Mouse (Mus musculus): ENCODE data around the gene Dnm3. TPM values are rescaled to one million over a fixed set of nuclear protein-coding genes. Genes with fewer than 3 reads are reported as not detected.

The Dnm3 gene
- polyA plus RNA-seq, 1 experiment, result 3.0 TPM

GRCm38 (mm10) chr1:162206998-162207707, 270.7 kb downstream of the Dnm3 start:
- TF ChIP-seq E2F4 (IDR thresholded peaks at IDR 0.05; ENCODE audit: insufficient read depth), result no peak
- Histone ChIP-seq H3K4me3 (peak overlapping the region; percentile 4), H3ac (ENCODE audit: control insufficient read depth, insufficient read length) (no peak overlapping the region), H3K27me3 (ENCODE audit: control insufficient read depth, insufficient read depth, insufficient read length) (no peaks in the 10 kb centered on the region), H3K36me3 (ENCODE audit: control insufficient read depth, insufficient read depth) (no peaks in the 10 kb centered on the region), H3K4me2 (ENCODE audit: low read depth) (peak overlapping the region; percentile 82), H3K79me2 (ENCODE audit: control insufficient read depth, insufficient read depth) (no peaks in the 10 kb centered on the region)

DNA sequence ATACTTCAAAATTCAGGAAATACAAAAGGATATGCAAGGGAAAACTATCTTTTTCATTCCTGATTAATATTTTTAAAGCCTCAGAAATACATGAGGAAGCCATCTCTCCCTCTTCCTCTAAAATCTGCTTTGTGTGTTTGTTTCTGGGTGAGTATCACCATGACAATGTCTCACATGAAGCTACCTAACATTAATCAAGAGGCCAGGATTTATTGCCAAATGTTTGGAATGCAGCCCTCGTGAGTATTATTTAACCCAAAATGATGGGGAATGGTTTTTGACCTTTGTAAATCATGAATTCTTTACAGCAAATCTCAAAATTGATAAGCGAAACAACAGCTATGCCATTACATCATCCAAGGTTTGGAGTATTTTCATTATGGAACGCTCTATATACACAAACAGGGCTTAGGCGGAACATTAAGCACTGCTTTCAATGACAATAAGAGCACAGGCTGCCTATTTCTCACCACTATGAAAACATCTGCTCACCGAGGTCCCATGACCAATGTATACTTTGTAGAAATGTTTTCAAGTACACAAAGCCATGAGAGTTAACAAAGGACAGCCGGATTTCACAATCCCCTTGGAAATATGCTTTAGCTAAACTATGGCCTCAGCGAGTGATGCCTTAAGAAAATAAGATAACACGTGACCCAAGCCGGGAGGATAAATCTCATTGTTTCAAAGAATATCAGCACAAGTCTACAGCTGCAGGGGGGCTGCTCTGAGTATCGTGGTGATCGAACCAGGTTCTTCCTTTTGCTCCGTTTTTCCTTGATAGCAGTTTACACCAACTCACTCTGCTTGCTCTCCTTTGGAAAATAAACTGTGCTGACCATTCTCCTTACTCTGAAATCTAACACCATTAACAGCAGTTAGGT, 275.1 kb downstream of the Dnm3 start:
- H3K79me2 ChIP-seq (ENCODE audit: control insufficient read depth, insufficient read depth), result no peaks in the 10 kb centered on the region
- no peak overlapping the region for H3ac ChIP-seq (ENCODE audit: control insufficient read depth, insufficient read length)
- no peaks in the 10 kb centered on the region for H3K27me3 ChIP-seq (ENCODE audit: control insufficient read depth, insufficient read depth, insufficient read length)
- TF ChIP-seq E2F4 (IDR thresholded peaks at IDR 0.05; ENCODE audit: insufficient read depth) (no peak), POLR2A (IDR thresholded peaks at IDR 0.05; ENCODE audit: insufficient read length, low read depth) (no peak), POLR2AphosphoS2 (IDR thresholded peaks at IDR 0.05; ENCODE audit: insufficient read length, low read depth) (no peak), MYOG (IDR thresholded peaks at IDR 0.05; ENCODE audit: control insufficient read depth in 1 of 3, insufficient read depth in 1 of 3, insufficient read length in 2 of 3, low read depth in 2 of 3) (no peak), TCF12 (IDR thresholded peaks at IDR 0.05; ENCODE audit: insufficient read depth, poor library complexity, severe bottlenecking) (no peak), SRF (IDR thresholded peaks at IDR 0.05; ENCODE audit: control insufficient read depth, insufficient read length, low read depth) (no peak), CEBPB (IDR thresholded peaks at IDR 0.05; ENCODE audit: insufficient read depth, poor library complexity, severe bottlenecking) (no peak), USF1 (IDR thresholded peaks at IDR 0.05; ENCODE audit: low read depth) (no peak), MYOD1 (IDR thresholded peaks at IDR 0.05; ENCODE audit: control insufficient read depth in 1 of 3, insufficient read length in 2 of 3, low read depth in 2 of 3) (no peak), MAX (IDR thresholded peaks at IDR 0.05; ENCODE audit: low read depth) (no peak), TCF3 (IDR thresholded peaks at IDR 0.05; ENCODE audit: insufficient read length, low read depth) (no peak), REST (IDR thresholded peaks at IDR 0.05; ENCODE audit: insufficient read depth, insufficient read length) (no peak)
- no peaks in the 10 kb centered on the region for H3K36me3 ChIP-seq (ENCODE audit: control insufficient read depth, insufficient read depth)
- peak overlapping the region; percentile 30 for H3K4me2 ChIP-seq (ENCODE audit: low read depth)
- no peak overlapping the region for H3K4me3 ChIP-seq

- H3K4me3 ChIP-seq, result no peak overlapping the region
- H3K4me2 ChIP-seq (ENCODE audit: low read depth), result no peak overlapping the region
- no peaks in the 10 kb centered on the region for H3K79me2 ChIP-seq (ENCODE audit: control insufficient read depth, insufficient read depth)
- H3ac ChIP-seq (ENCODE audit: control insufficient read depth, insufficient read length), result no peak overlapping the region
- TF ChIP-seq MYOD1 (IDR thresholded peaks at IDR 0.05; ENCODE audit: control insufficient read depth in 1 of 3, insufficient read length in 2 of 3, low read depth in 2 of 3) (no peak), REST (IDR thresholded peaks at IDR 0.05; ENCODE audit: insufficient read depth, insufficient read length) (no peak), CEBPB (IDR thresholded peaks at IDR 0.05; ENCODE audit: insufficient read depth, poor library complexity, severe bottlenecking) (no peak), MYOG (IDR thresholded peaks at IDR 0.05; ENCODE audit: control insufficient read depth in 1 of 3, insufficient read depth in 1 of 3, insufficient read length in 2 of 3, low read depth in 2 of 3) (no peak), POLR2A (IDR thresholded peaks at IDR 0.05; ENCODE audit: insufficient read length, low read depth) (no peak), E2F4 (IDR thresholded peaks at IDR 0.05; ENCODE audit: insufficient read depth) (no peak), TCF12 (IDR thresholded peaks at IDR 0.05; ENCODE audit: insufficient read depth, poor library complexity, severe bottlenecking) (no peak), MAX (IDR thresholded peaks at IDR 0.05; ENCODE audit: low read depth) (no peak), USF1 (IDR thresholded peaks at IDR 0.05; ENCODE audit: low read depth) (no peak)
- H3K36me3 ChIP-seq (ENCODE audit: control insufficient read depth, insufficient read depth), result no peaks in the 10 kb centered on the region
- H3K27me3 ChIP-seq (ENCODE audit: control insufficient read depth, insufficient read depth, insufficient read length), result no peaks in the 10 kb centered on the region
Observed at GRCm38 (mm10) chr1:162200446-162200845, 277.4 kb downstream of the Dnm3 start.

DNA sequence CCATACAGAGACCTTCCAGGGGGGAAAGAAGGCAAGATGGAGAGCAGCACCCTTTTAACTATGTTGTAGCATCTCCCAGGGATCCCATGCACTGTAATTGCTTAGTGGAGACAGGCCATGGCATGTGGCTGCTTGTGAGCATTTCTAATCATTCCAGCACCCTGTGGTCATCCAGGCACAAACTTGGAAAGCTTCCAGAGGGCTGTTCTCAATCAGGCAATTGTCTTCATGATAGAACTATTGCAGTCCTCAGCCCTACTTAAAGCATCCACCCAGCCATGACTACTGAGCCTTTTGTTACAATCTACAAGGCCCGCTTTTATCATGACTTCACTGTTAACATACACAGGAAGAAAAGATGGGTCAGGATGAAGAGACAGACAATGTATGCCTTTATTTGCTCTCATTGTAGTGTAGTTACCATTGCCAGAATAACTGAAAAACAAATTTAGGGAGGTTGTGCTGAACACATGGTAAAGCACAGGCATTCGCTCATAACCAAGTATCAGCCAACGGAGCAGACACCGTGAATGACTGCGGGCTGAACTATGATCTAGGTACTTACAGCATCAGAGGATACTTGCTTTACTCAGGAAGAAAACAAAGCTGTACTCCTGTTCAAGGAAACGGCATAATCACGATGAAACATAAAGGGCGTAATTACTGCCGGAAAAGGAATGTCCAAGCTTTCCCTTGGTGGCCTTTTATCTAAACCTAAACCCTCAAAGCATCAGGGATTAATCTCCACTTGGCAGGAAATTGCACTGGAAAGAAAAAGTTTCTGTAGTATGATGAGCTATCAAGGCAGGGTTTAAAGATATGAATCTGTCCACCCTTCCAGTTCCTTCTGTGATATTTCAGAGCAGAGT, 280.8 kb downstream of the Dnm3 start:
- Histone ChIP-seq H3K4me3 (no peak overlapping the region), H3K27me3 (ENCODE audit: control insufficient read depth, insufficient read depth, insufficient read length) (no peaks in the 10 kb centered on the region), H3K36me3 (ENCODE audit: control insufficient read depth, insufficient read depth) (no peaks in the 10 kb centered on the region), H3ac (ENCODE audit: control insufficient read depth, insufficient read length) (no peak overlapping the region), H3K4me2 (ENCODE audit: low read depth) (no peak overlapping the region), H3K79me2 (ENCODE audit: control insufficient read depth, insufficient read depth) (no peaks in the 10 kb centered on the region)
- no peak for TF ChIP-seq TCF12 (IDR thresholded peaks at IDR 0.05; ENCODE audit: insufficient read depth, poor library complexity, severe bottlenecking)
- TF ChIP-seq USF1 (IDR thresholded peaks at IDR 0.05; ENCODE audit: low read depth), result no peak
- TF ChIP-seq SRF (IDR thresholded peaks at IDR 0.05; ENCODE audit: control insufficient read depth, insufficient read length, low read depth), result no peak
- TF ChIP-seq POLR2A (IDR thresholded peaks at IDR 0.05; ENCODE audit: insufficient read length, low read depth), result no peak
- no peak for TF ChIP-seq MYOD1 (IDR thresholded peaks at IDR 0.05; ENCODE audit: control insufficient read depth in 1 of 3, insufficient read length in 2 of 3, low read depth in 2 of 3)
- TF ChIP-seq MAX (IDR thresholded peaks at IDR 0.05; ENCODE audit: low read depth), result no peak
- TF ChIP-seq MYOG (IDR thresholded peaks at IDR 0.05; ENCODE audit: control insufficient read depth in 1 of 3, insufficient read depth in 1 of 3, insufficient read length in 2 of 3, low read depth in 2 of 3), result no peak
- no peak for TF ChIP-seq POLR2AphosphoS2 (IDR thresholded peaks at IDR 0.05; ENCODE audit: insufficient read length, low read depth)
- no peak for TF ChIP-seq CEBPB (IDR thresholded peaks at IDR 0.05; ENCODE audit: insufficient read depth, poor library complexity, severe bottlenecking)
- no peak for TF ChIP-seq TCF3 (IDR thresholded peaks at IDR 0.05; ENCODE audit: insufficient read length, low read depth)
- no peak for TF ChIP-seq REST (IDR thresholded peaks at IDR 0.05; ENCODE audit: insufficient read depth, insufficient read length)
- TF ChIP-seq E2F4 (IDR thresholded peaks at IDR 0.05; ENCODE audit: insufficient read depth), result no peak
